Mouse (Mus musculus): Measurements from ENCODE around the gene Cnot1.

Cnot1 gene

GRCm38 (mm10) chr8:95688073-95688672, 119.1 kb downstream of the Cnot1 start:
- DNase-seq: peak; percentile 81

DNA sequence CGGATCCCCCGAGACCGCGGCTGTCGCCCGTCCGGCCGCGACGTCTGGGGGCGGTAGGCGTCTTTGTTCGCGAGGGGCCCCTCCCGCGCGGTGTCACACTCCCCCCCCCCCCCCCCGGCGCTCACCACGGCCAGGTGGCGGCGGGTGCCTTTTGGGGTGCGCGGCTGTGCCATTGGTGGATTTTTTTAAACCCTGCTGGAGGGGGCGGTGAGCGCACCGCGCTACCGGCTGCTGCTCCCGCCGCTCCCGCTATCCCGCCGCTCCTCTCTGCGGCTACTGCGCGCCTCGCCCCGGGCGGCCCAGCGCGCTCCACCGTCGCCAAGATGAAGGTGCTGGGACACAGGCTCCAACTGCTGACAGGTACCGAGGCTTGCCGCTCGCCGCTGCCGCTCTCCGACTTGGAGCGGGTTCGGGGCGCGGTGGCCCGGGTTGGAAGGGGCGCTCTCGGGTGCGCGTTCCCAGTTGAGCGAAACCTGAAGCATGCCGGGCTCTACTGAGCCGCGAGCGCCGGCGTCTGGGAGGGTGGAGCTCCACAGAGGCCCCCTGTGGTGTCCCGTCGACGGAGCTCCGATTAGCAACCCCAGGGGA, 129.1 kb downstream of the Cnot1 start:
- DNase-seq: peak; percentile 79

- DNase-seq: peak; percentile 41
Measured at GRCm38 (mm10) chr8:95677591-95678023, 129.7 kb downstream of the Cnot1 start.

DNA sequence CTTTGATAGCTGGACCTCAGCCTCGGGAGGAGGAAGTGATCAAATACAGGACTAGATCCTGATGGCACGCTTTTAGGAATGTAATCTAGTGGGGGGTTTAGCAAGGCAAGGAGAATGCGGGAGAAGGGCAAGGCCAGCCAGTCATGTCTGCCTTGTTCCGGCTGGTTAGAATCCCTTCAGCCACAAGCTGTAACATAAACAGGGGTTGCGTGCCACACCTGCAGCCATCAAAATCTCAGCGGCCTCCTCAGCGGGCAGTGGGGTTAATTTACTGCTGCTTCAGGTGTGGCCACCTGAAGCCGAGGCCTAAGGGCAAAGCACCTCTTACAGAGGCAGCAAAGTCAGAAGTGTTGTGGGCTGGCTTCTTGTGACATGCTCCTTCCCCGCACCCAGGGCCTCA, 130.6 kb downstream of the Cnot1 start, which contains the start of gene Ndrg4:
Gene Ndrg4 (plus strand): TSS at position 350 of the 400 bp plus-strand sequence.
- no peak for DNase-seq

DNA sequence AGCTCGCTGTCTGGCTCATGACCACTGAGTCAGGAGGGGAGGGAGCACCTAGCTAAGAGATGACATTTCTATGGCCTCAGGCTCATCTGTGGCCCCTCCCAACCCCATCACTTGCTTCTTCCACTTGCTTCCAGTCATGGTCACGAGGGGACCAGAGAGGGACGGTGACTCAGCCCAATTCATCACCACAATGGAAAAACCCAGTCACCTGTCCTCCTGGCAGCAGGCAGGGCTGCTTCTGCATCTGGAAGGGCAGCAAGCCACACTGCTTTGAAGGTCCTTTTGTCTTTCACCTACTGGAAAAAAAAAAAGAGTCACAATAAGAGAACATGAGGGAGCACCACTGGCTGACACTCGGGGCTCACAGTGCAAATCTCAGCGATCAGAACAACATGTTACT, 134.5 kb downstream of the Cnot1 start:
- DNase-seq: no peak

GRCm38 (mm10) chr8:95671861-95672260, 135.4 kb downstream of the Cnot1 start:
- DNase-seq: no peak

DNA sequence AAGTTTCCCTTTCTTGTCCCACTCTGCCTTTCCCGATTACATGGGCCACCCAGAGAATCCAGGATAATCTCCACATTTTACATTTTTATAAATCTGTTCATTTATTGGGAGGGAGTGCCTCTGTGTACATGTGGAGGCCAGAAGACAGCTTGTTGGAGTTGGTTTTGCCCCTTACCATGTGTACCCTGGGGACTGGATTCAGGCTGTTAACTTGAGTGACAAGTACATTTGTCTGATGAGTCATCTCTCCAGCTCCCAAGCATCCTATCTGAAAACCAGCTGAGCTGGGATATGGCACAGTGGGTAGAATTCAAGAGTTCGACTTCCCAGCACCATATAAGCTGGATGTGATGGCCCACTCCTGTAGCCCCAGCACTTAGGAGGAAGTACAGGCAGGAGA, 137.3 kb downstream of the Cnot1 start:
- no peak for DNase-seq

Measured in right cerebral cortex, postnatal 25 days (tissue).